Mouse (Mus musculus): ENCODE measurements around the gene Cyp2a5. TPM values are rescaled to one million over a fixed set of nuclear protein-coding genes. Genes with fewer than 3 reads are reported as not detected.

The Cyp2a5 gene
- polyA plus RNA-seq, 1 experiment from 2014 or later: 0.46 TPM

Other genes starting within 250 kb of the Cyp2a5 start
- not detected in 2 replicates for gene Vmn1r185, start 216.8 kb upstream of the Cyp2a5 start, polyA plus RNA-seq (2016; fragmentation: Nextera tagmentation; extraction: Ambion mirVana)
- gene Cyp2b23, start 148.9 kb upstream of the Cyp2a5 start, polyA plus RNA-seq (2016; fragmentation: Nextera tagmentation; extraction: Ambion mirVana): not detected in 2 replicates
- 0.10 and 0.18 TPM in 2 replicates for gene Cyp2b19, start 78.2 kb upstream of the Cyp2a5 start, polyA plus RNA-seq (2016; fragmentation: Nextera tagmentation; extraction: Ambion mirVana)
- not detected in 2 replicates for gene Cyp2g1, start 26.4 kb upstream of the Cyp2a5 start, polyA plus RNA-seq (2016; fragmentation: Nextera tagmentation; extraction: Ambion mirVana)
- gene Cyp2a22, start 104.1 kb downstream of the Cyp2a5 start, polyA plus RNA-seq (2016; fragmentation: Nextera tagmentation; extraction: Ambion mirVana): not detected in 2 replicates
- not detected in 2 replicates for gene Cyp2a12, start 193.8 kb downstream of the Cyp2a5 start, polyA plus RNA-seq (2016; fragmentation: Nextera tagmentation; extraction: Ambion mirVana)

Data from hindbrain, embryonic 12.5 days (tissue).